Mouse (Mus musculus) forebrain, embryonic 12.5 days (tissue): ENCODE data around the gene Gm49366. TPM values are rescaled to one million over a fixed set of nuclear protein-coding genes. Genes with fewer than 3 reads are reported as not detected.
"Not testable (repeated sequence)": the region's sequence is repeated elsewhere in the genome, so short reads cannot be mapped to it uniquely, and the experiment has no call there.

Source experiments
- ATAC-seq: fragments of 200-750 bp; cut with Nextera tagmentation; 2 replicates; pipeline ENCODE4 v1.8.0; 2017; ENCODE audit warnings: moderate TSS enrichment; ENCODE audit not compliant: low FRiP score
- H3K27ac ChIP-seq: fragments of 300-500 bp; sonication (generic); 2 replicates; pipeline ENCODE4 v1.5.1; 2016; ENCODE audit warnings: mild to moderate bottlenecking
- H3K27me3 ChIP-seq: fragments of 300-500 bp; sonication (generic); 2 replicates; pipeline ENCODE4 v1.6.1; 2016; ENCODE audit warnings: mild to moderate bottlenecking
- H3K36me3 ChIP-seq: fragments of 300-500 bp; sonication (generic); replicated peaks from 2 replicates; pipeline ENCODE4 v1.6.1; 2016; ENCODE audit warnings: mild to moderate bottlenecking
- H3K4me1 ChIP-seq: fragments of 300-500 bp; sonication (generic); 2 replicates; pipeline ENCODE4 v1.6.1; 2016
- H3K4me2 ChIP-seq: fragments of 300-500 bp; sonication (generic); 2 replicates; pipeline ENCODE4 v1.6.1; 2016; ENCODE audit warnings: mild to moderate bottlenecking, moderate library complexity
- H3K4me3 ChIP-seq: fragments of 300-500 bp; sonication (generic); replicated peaks from 2 replicates; pipeline ENCODE4 v1.5.1; 2016; ENCODE audit warnings: mild to moderate bottlenecking
- H3K9ac ChIP-seq: fragments of 300-500 bp; sonication (generic); 2 replicates; pipeline ENCODE4 v1.6.1; 2016; ENCODE audit warnings: mild to moderate bottlenecking
- H3K9me3 ChIP-seq: fragments of 300-500 bp; sonication (generic); 2 replicates; pipeline ENCODE4 v1.6.1; 2016
- WGBS: fragments of 180-500 bp; shearing (Covaris S2); methylation state at CpG from one replicate; pipeline ENCODE4 v1.1.7; 2016; 5-methylcytosine and 5-hydroxymethylcytosine counted together
- polyA plus RNA-seq: library from polyadenylated mRNA; unstranded; fragments of >200 nt; fragmentation: Nextera tagmentation; extraction: Ambion mirVana; gene quantifications from 2 replicates; pipeline ENCODE4 v1.2.1, GENCODE M21; 2016

Gm49366 gene
- not detected in 2 replicates for polyA plus RNA-seq

DNA sequence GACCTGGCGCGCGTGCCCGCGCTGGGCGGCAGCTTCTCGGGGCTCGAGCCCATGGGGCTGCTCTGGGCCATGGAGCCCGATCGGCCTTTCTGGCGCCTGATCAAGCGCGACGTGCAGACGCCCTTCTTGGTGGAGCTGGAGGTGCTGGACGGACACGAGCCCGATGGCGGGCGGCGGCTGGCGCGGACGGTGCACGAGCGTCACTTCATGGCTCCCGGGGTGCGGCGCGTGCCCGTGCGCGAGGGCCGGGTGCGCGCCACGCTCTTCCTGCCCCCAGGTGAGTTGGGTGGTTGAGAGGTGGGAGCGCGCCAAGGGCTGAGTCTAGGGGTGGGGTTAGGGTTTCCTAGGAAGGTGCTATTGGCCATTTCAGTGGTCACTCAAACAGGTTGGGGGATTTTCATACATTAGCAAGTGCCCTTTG is at the start of gene Gm49366:
Gene Gm49366 (plus strand): TSS at position 245 of the 421 bp plus-strand sequence.
- Histone ChIP-seq H3K4me2 (peak within 1 kb of the TSS; percentile 61), H3K4me3 (peak within 1 kb of the TSS; percentile 45), H3K9me3 (peaks cover 14% of the 10 kb centered on the region; the same call in 1 of the 2 replicates), H3K9ac (peak within 1 kb of the TSS; percentile 50)
- H3K36me3 ChIP-seq, H3K27ac ChIP-seq, H3K27me3 ChIP-seq, H3K4me1 ChIP-seq, ATAC-seq: not testable (repeated sequence)
- WGBS, result 4% methylated on average over 39 of the region's 39 CpGs

DNA sequence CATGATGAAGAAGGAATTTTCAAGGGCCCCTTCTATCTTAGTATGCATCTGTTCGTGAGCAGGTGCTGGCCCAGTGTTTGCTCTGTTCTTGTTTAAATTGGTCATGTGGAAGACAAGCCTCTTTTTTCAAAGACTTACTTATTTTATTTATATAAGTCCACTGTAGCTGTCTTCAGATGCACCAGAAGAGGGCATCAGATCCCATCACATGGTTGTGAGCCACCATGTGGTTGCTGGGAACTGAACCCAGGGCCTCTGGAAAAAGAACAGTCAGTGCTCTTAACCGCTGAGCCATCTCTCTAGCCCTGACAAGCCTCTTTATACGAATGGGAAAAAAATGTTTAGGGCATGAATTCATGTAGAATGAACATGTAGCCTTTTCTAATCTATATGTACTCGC is 49.4 kb upstream of the Gm49366 start:
- Histone ChIP-seq H3K4me2 (no peak overlapping the region), H3K9ac (no peak overlapping the region), H3K27ac (no peak overlapping the region), H3K9me3 (no peaks in the 10 kb centered on the region), H3K27me3 (no peaks in the 10 kb centered on the region), H3K36me3 (0 out of 2 replicates have a peak, but pooled peaks cover 5% of the 10 kb centered on the region), H3K4me1 (peaks cover 4% of the 10 kb centered on the region), H3K4me3 (no peak overlapping the region)
- 94% methylated on average over 4 of the region's 4 CpGs for WGBS
- ATAC-seq, result no peak

DNA sequence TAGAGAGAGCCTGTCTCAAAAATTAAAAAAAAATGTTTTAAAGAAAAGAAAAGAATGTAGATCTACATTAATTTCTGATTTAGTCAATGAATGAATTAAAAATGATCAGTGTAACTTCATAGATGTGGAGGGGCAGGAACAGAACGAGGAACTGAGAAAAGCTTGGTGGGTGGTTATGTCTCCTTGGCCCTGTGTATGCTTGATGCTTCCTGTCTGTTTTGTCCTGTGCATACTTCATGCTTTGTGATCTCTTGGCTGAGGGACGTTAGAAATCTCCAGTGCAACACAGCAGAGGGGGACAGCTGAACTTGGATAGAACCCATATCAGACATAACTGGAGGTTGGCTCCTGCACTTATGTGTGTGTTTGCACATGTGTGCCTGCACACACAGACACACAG is 41.5 kb upstream of the Gm49366 start:
- peaks cover 5% of the 10 kb centered on the region; the same call in 1 of the 2 replicates for H3K9me3 ChIP-seq
- no peak overlapping the region for H3K27ac ChIP-seq
- H3K4me3 ChIP-seq, result no peak overlapping the region
- no peak overlapping the region for H3K4me2 ChIP-seq
- no peaks in the 10 kb centered on the region for H3K4me1 ChIP-seq
- 75% methylated on average over 2 of the region's 2 CpGs for WGBS
- H3K36me3 ChIP-seq, result 0 out of 2 replicates have a peak, but pooled peaks cover 7% of the 10 kb centered on the region
- H3K27me3 ChIP-seq, result no peaks in the 10 kb centered on the region
- ATAC-seq, result no peak
- H3K9ac ChIP-seq, result no peak overlapping the region

DNA sequence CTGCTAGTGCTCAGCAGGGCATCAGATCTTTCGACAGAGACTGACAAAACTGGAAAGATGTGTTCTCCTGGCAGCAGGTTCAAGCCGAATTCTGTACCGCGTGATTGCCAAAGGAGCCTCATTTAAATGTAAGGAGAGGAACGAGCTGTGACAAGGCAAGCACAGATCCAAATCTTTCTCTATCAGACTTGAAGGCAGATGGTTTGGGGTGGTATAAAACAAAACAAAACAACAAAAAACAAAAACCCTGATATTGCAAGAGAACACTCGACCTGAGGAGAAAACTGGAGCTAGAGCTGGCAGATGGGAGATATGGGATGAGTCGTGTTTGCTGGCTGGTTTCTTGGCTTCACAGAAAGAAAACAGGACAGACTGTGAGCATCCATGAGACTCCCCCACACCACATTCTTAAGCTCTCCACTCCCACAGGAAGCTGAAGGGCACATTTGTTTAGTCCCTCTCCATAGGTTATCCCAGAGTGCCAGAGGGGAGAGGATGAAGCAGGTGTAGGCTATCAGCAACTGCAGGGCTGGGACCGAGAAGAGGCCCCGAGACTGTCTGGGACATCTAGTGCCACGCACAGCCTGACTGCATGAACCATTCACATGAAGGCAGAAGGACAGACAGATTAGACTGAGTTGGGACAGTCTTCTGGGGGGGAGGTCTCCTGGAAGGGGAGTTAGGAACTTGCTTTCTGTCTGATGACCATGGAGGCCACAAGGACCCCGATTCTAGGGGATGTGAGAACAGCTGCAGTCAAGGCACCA is 40.2 kb upstream of the Gm49366 start:
- ATAC-seq, result no peak

DNA sequence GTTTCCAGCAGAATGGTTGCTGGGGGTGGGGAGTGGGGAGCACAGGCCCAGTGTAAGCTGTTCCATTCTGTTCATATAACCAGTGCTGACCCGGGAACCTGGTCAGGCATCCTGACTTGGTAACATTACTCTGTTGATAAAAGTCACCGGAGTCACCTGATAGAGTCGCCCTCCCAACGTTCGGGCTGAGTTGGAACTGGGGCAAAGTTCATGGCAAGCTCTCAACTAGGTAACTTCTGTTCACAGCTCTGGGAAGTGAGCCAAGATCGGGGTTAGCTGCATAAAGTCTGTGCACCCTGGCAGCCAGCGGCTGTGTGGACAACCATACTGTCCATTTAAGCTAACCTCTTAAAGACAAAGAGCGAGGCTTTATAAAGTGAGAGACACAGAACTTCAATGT is 39.5 kb upstream of the Gm49366 start:
- not testable (repeated sequence) for H3K4me2 ChIP-seq, H3K4me1 ChIP-seq, H3K36me3 ChIP-seq, H3K9ac ChIP-seq, H3K27ac ChIP-seq, H3K9me3 ChIP-seq, ATAC-seq, H3K4me3 ChIP-seq, H3K27me3 ChIP-seq
- 85% methylated on average over 8 of the region's 8 CpGs for WGBS

More for the DNA sequence above, 40.2 kb upstream of the Gm49366 start:
- Histone ChIP-seq H3K36me3 (0 out of 2 replicates have a peak, but pooled peaks cover 3% of the 10 kb centered on the region), H3K4me3 (no peak overlapping the region), H3K27ac (no peak overlapping the region), H3K9ac (no peak overlapping the region), H3K9me3 (peaks cover 7% of the 10 kb centered on the region; the same call in 1 of the 2 replicates), H3K4me1 (no peaks in the 10 kb centered on the region), H3K27me3 (no peaks in the 10 kb centered on the region), H3K4me2 (no peak overlapping the region)
- 68% methylated on average over 11 of the region's 11 CpGs for WGBS

DNA sequence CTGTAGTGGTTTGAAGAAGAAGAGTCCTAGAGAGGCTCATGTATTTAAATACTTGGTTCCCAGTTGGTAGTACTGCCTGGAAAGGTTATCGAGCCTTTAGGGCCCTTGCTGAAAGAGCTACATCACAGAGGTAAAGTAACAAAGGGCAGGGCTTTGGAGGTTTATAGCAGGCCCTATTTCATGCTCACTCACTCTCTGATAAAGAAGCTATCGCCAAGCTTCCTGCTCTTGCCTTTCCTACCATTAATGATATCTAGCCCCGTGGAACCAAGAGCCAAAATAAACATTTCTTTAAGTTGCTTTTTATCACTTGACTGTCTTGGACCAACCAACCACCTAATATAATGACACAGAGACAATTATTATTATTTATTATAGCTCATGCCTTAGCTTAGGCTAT is 38.3 kb upstream of the Gm49366 start:
- ATAC-seq, result no peak
- H3K36me3 ChIP-seq, result no peaks in the 10 kb centered on the region
- no peak overlapping the region for H3K4me3 ChIP-seq
- H3K27me3 ChIP-seq, result no peaks in the 10 kb centered on the region
- no peaks in the 10 kb centered on the region for H3K4me1 ChIP-seq
- WGBS, result 94% methylated on average over 3 of the region's 3 CpGs
- peaks cover 7% of the 10 kb centered on the region; the same call in 1 of the 2 replicates for H3K9me3 ChIP-seq
- no peak overlapping the region for H3K9ac ChIP-seq
- no peak overlapping the region for H3K27ac ChIP-seq
- no peak overlapping the region for H3K4me2 ChIP-seq

DNA sequence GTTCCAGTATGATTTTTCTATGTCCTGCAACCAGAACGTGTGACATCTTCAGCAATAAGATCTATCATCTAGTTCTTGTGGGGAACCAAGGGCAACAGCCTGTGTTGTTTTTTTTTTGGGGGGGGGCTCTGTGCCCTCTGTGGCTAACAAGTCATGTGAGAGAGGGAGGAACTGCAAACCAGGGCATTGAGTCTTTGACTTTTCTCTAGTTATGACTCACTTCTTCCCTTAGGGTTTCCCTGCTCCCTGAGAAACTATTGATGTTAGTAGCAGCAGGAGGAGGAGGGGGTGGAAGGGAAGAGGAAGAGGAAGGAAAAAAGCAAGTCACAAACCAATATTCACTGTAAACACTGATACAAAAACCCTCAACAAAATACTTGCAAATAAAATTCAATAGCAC is 34.9 kb upstream of the Gm49366 start:
- no peak overlapping the region for H3K4me3 ChIP-seq
- ATAC-seq, result no peak
- H3K9ac ChIP-seq, result no peak overlapping the region
- no peak overlapping the region for H3K27ac ChIP-seq
- 86% methylated on average over 1 of the region's 1 CpGs for WGBS
- peaks cover 7% of the 10 kb centered on the region for H3K4me1 ChIP-seq
- no peak overlapping the region for H3K4me2 ChIP-seq
- H3K9me3 ChIP-seq, result peaks cover 7% of the 10 kb centered on the region; the same call in 1 of the 2 replicates
- H3K27me3 ChIP-seq, result no peaks in the 10 kb centered on the region
- H3K36me3 ChIP-seq, result no peaks in the 10 kb centered on the region

DNA sequence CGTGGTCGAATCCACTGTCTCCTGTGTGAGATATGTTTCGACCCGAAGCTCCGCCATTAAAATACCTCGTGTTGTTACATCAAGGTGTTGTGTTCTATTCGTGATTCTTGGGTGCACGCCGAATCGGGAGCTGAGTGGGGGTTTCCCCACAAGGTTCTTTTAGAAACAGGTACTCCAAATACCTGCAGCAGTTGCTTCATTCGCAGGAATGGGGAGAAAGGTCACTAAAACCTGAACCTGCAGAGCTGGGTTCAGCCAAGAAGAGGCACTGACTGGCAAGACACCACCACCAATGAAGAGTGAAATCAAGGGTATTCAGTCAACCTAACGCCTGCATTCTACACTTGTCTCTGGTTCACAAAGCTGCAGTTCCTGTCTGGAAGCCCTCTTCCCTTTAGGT is 30.5 kb upstream of the Gm49366 start:
- 87% methylated on average over 11 of the region's 12 CpGs for WGBS
- no peak overlapping the region for H3K9ac ChIP-seq
- H3K9me3 ChIP-seq, result no peaks in the 10 kb centered on the region
- H3K4me3 ChIP-seq, result no peak overlapping the region
- no peak for ATAC-seq
- peak overlapping the region; percentile 65 for H3K27ac ChIP-seq
- peaks cover 44% of the 10 kb centered on the region for H3K4me1 ChIP-seq
- no peak overlapping the region for H3K4me2 ChIP-seq
- H3K36me3 ChIP-seq, result no peaks in the 10 kb centered on the region
- H3K27me3 ChIP-seq, result no peaks in the 10 kb centered on the region

DNA sequence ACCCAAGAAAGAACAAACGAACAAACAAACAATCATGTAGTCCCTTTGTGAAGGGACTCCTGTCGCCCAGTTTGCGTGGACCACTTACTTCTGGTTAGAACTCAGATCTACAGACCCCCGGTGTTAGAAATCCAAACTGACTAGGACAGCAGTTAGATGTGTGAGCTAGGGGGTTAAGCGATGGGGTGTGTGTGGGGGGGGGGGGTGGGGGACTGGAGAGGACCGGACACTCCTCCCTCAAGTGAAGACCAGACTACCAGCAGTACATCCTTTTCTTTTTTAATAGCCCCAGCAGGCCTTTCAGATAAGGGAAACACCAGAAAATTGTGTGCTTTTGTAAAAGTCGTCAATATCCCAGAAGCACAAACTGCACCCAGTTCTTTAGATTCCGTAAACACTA is 30.0 kb upstream of the Gm49366 start:
- Histone ChIP-seq H3K27me3 (no peaks in the 10 kb centered on the region), H3K4me3 (peak overlapping the region; percentile 48; the same call in 1 of the 2 replicates), H3K9ac (0 out of 2 replicates have a peak overlapping the region, but pooled peaks have one; percentile 57), H3K9me3 (no peaks in the 10 kb centered on the region), H3K4me1 (peaks cover 47% of the 10 kb centered on the region), H3K27ac (peak overlapping the region; percentile 65), H3K36me3 (no peaks in the 10 kb centered on the region), H3K4me2 (peak overlapping the region; percentile 57)
- WGBS, result 47% methylated on average over 8 of the region's 8 CpGs
- ATAC-seq, result no peak; the same call in 1 of the 2 replicates

DNA sequence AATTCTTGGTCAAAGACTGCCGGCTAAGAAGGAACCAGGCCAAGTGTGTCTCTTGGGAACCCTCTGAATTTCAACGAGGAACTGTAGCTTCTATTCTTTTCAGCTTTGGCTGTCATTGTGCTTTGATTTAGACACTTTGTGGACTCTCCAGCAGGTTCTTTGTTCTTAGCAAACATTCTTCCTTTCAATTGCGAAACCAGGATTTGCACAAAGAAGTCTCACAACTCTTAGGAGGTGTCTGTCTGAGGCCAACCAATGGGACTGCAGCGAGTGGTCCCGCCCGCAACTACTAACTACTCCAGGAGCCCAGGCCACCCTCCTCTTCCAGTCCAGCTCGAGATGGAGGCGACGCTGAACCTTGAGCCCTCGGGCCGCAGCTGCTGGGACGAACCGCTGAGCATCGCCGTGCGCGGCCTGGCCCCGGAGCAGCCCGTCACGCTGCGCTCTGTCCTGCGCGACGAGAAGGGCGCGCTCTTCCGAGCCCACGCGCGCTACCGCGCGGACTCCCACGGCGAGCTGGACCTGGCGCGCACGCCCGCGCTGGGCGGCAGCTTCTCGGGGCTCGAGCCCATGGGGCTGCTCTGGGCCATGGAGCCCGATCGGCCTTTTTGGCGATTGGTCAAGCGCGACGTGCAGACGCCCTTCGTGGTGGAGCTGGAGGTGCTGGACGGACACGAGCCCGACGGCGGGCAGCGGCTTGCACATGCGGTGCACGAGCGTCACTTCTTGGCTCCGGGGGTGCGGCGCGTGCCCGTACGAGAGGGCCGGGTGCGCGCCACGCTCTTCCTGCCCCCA is 29.4 kb upstream of the Gm49366 start, which contains the start of gene Acot1:
Gene Acot1 (plus strand): TSS at position 320 of the 795 bp plus-strand sequence.
- peak within 1 kb of the TSS; percentile 48 for H3K4me3 ChIP-seq
- H3K27ac ChIP-seq, result peak within 1 kb of the TSS; percentile 65
- H3K27me3 ChIP-seq, H3K9me3 ChIP-seq, H3K36me3 ChIP-seq: not testable (repeated sequence)
- peaks cover 47% of the 10 kb centered on the region for H3K4me1 ChIP-seq
- peak; percentile 94 for ATAC-seq
- peak within 1 kb of the TSS; percentile 57 for H3K9ac ChIP-seq
- WGBS, result under 1% methylated on average over 61 of the region's 70 CpGs
- peak within 1 kb of the TSS; percentile 57 for H3K4me2 ChIP-seq

DNA sequence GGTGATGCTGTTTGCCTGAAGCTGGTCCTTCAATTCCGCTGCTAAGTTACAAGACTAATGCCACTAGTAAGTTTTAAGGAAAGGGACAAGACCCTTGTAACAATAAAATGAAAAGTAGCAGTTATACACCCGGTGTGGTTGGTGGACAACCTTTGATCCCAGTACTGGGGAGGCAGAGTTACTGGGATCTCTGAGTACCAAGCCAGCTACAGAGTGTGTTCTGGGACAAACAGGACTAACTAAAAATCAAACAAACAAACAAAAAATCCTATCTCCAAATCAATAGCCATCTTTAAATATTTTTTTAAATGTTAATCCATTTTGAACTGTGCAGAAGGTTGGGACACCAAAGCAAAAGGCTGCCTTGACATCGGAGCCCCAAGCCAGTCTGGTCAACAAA is 28.5 kb upstream of the Gm49366 start:
- H3K36me3 ChIP-seq, result peaks cover 5% of the 10 kb centered on the region; the same call in 1 of the 2 replicates
- no peak for ATAC-seq
- H3K4me2 ChIP-seq, result peak overlapping the region; percentile 57
- WGBS, result 75% methylated on average over 3 of the region's 3 CpGs
- no peak overlapping the region for H3K27ac ChIP-seq
- no peak overlapping the region for H3K9ac ChIP-seq
- H3K4me3 ChIP-seq, result peak overlapping the region; percentile 48
- H3K27me3 ChIP-seq, result no peaks in the 10 kb centered on the region
- peaks cover 47% of the 10 kb centered on the region for H3K4me1 ChIP-seq
- no peaks in the 10 kb centered on the region for H3K9me3 ChIP-seq
